Mouse (Mus musculus): ENCODE results near the gene Psma6.

DNA sequence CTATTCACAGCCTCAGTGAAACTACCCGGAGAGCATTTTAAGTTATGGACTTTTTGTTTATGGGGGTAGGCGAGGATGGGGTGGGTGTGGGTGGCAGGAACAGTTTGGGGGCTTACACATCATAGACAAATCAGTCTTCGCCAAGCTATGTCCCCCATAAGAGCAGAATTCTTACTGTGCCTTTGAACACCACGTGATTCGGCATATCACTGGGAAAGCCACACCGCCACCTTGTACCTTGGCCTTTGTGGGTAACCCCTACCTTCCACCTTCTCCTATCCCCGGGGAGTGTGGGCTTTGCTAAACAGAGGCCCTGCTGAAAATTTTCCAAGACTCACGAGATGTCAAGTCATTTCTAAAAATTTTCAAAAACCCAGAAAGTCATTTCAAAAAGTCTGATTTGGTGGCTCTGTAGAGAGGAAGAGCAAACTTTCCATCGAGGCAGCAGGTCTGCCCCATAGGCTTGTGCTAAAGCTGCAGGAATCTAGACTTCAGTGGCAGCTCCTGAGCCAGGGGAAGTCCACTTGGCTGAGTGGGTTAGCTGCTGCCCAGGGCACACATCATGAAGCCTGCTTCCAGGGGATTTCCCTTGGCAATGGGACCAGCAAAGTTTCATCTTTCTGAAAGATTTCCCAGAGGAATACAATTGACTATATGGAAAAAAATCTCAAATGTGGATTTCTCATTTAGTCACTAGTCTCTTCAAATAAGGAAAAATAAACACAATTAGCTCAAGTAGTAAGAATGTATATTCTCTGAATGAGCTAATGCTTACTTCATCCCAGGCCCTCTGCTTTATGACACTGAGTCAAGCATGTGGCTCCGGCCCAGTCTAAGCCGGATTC lies 8.9 kb downstream of the Psma6 start:
- TF ChIP-seq CTCF (conservative IDR thresholded peaks at IDR 0.05; ENCODE audit: low read length) (no peak), POU5F1 (IDR thresholded peaks at IDR 0.05; ENCODE audit: borderline replicate concordance, low read length) (no peak), NANOG (IDR thresholded peaks at IDR 0.05; ENCODE audit: borderline replicate concordance, low read length) (no peak)

All from E14TG2a.4 (cell line).